Mouse (Mus musculus): Measurements from ENCODE around the gene Tcam1. TPM values are rescaled to one million over a fixed set of nuclear protein-coding genes. Genes with fewer than 3 reads are reported as not detected.

Tcam1 gene
- total RNA-seq (2023) = under 1 TPM in 1 of 2 experiments, not detected in 1; 0.29 TPM

DNA sequence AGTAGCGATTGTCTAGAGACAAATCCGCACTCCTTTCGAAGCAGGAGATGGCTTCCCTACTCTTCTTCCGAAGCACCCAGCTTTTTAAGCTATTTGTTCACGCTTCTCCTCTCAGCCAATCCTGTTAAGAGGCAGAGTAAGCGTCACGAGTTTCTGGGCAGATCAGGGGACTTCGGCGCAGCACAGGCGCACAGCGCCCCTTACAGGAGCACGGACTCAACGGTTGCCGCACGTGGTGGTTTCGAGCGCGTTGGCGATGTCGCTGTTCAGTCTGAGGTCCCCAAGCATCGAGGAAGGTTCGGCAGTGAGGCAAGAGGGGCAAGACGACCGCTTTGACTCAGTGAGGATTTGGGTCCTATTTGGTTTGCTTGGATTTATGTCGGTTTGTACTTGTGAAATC lies at the start of gene Tcam1:
Gene Tcam1 (plus strand): TSS at position 219 of the 400 bp plus-strand sequence.

DNA sequence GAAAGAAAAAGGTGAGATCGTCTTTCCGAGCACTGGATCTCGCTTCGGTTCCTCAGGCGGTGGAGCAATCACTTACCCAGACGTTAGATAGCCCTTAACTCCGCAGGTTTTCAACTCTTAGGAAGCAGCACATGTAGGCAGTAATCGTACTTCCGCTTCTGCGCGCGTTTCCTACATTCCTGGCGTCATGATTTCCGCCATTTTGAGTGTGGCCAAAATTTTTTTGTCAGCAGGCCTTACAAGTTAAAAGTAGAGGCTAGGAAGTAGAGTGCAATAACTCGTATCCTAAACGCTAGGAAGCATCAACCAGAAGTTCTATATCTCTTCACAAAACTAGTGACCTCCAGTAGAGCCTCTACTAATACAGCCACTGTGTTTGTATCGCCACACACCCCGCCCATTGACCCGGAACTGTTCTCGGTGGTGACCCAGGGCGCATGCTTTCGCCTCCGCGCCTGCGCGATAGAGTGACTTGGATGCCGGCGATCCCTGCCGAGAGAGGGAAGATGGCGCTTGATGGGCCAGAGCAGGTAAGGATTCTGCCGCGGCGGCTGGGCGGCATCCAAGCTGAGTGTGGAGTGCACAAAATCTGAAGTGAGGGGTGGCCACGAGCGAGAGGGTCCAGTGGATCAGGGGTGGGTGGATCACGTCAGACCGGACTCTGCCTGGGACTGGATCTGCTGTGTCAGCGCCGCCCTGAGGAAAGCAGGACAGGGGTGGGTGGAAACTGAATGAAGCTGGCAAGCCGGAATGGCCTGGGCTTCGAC lies 20.6 kb upstream of the Tcam1 start, which contains the start of the genes Ftsj3 and Psmc5:
Gene Ftsj3 (minus strand): TSS at position 395 of the 767 bp plus-strand sequence.
Gene Psmc5 (plus strand): TSS at position 470 of the 767 bp plus-strand sequence.

DNA sequence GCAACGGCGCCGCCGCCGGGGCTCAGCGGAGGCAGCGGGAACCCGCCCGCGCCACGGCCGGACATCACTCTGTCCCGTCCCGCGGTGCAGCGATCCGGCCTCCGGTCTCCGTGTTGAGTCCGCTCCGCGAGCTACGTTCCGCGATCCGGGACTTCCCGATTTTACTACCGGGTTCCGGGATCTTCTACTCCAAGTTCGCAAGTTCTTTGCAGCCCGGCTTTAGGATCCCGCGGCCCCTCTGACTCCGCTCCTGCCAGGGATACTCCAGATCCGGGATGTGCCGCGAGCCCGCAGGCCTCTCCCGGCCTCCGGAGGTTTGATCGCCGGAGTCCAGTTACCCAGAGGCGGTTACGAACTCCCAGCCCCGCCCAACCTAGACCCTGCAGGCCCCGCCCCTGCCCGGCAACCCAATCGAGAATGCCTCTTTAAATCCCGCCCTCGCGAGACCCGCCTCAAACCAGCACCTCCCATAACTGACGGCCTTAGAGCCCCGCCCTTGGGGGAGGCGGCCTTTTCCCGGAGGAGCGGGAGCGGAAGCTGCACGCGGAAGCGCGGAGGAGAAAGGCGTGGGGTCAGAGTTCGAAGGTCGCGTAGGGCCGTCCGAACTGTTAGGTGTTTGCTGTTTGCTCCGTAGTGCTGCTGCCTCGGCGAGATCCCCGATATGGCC lies 3.7 kb upstream of the Tcam1 start, which contains the start of gene Smarcd2:
Gene Smarcd2 (minus strand): TSS at position 329 of the 667 bp plus-strand sequence.

DNA sequence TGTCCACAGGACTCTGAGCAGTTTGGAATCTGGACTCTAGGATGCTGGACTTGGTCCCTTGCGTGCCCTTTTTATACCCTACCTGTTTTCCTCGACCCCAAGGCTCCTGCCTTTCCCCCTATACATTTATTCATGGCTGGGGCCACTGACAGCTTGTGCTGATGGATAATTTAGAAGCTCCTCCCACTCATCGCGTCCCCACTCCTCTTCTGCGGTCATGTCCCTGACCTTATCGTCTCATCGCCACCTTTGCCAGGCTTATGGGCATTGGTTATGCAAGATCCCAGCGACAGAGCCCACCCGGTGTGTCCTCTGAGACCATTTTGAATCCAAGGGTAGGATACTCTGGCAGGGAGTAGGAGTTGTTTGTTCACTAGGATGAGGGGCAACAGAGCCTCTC lies 25.3 kb downstream of the Tcam1 start, which contains the start of gene Gh:
Gene Gh (minus strand): TSS at position 101 of the 400 bp plus-strand sequence.

DNA sequence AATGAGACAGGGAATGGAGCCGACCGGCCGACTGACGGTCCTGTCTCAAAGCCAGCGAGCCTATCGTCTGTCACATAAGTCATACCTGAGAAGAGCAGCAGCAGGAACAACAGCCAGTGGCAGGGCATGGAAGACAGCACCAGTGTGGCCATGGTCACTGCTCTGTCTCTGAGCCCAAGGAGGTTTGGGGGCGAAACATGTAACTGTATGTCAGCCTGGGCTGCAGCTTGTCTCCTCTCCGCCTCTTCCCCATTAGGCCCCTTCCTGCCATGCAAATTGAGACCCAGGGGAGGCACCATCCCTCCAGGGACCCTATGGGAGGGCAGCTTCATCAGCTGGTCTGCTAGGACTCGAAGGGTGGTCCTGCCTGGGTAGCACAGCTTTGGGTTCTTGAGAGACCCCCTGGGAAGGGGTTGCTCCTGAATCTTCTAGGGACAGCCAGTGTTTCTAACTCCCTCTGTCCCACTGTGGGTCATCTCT lies 37.9 kb downstream of the Tcam1 start, which contains the start of gene Cd79b:
Gene Cd79b (minus strand): TSS at position 430 of the 480 bp plus-strand sequence.

Other genes starting within 250 kb of the Tcam1 start
- gene Dcaf7, start 239.8 kb upstream of the Tcam1 start, total RNA-seq (2023) = 10 to 100 TPM; 54.0 to 54.2 TPM
- 1 to 10 TPM; 6.3 to 7.6 TPM for gene Taco1, start 210.6 kb upstream of the Tcam1 start, total RNA-seq (2023)
- 100 to 1,000 TPM; 157 to 191 TPM for gene Map3k3, start 192.1 kb upstream of the Tcam1 start, total RNA-seq (2023)
- 1 to 10 TPM; 1.5 to 3.6 TPM for gene Gm10840, start 115.8 kb upstream of the Tcam1 start, total RNA-seq (2023)
- gene Limd2, start 115.8 kb upstream of the Tcam1 start, total RNA-seq (2023) = 100 to 1,000 TPM; 377 to 397 TPM
- gene Strada, start 74.5 kb upstream of the Tcam1 start, total RNA-seq (2023) = 10 to 100 TPM; 21.4 to 23.2 TPM
- 10 to 100 TPM; 35.7 to 40.9 TPM for gene Ccdc47, start 60.3 kb upstream of the Tcam1 start, total RNA-seq (2023)
- gene Ddx42, start 59.7 kb upstream of the Tcam1 start, total RNA-seq (2023) = 10 to 100 TPM; 37.1 to 38.6 TPM
- gene Ftsj3, start 20.6 kb upstream of the Tcam1 start, total RNA-seq (2023) = 10 to 100 TPM; 16.3 to 20.8 TPM
- gene Psmc5, start 20.5 kb upstream of the Tcam1 start, total RNA-seq (2023) = 10 to 100 TPM; 34.9 to 37.9 TPM
- 10 to 100 TPM; 79.7 to 89.9 TPM for gene Smarcd2, start 3.7 kb upstream of the Tcam1 start, total RNA-seq (2023)
- gene Gh, start 25.2 kb downstream of the Tcam1 start, total RNA-seq (2023) = not detected
- gene Cd79b, start 38.1 kb downstream of the Tcam1 start, total RNA-seq (2023) = 10 to 100 TPM; 10.4 to 13.1 TPM
- under 1 TPM in 1 of 2 experiments, not detected in 1; 0.09 TPM for gene Scn4a, start 76.6 kb downstream of the Tcam1 start, total RNA-seq (2023)
- not detected for gene Prr29, start 88.8 kb downstream of the Tcam1 start, total RNA-seq (2023)
- gene Icam2, start 111.4 kb downstream of the Tcam1 start, total RNA-seq (2023) = 10 to 100 TPM; 12.3 to 20.5 TPM
- gene Ern1, start 211.2 kb downstream of the Tcam1 start, total RNA-seq (2023) = 10 to 100 TPM; 44.8 to 50.5 TPM